Mouse (Mus musculus) left cerebral cortex, postnatal 25 days (tissue): ENCODE results near the gene Vpreb3. TPM values are rescaled to one million over a fixed set of nuclear protein-coding genes. Genes with fewer than 3 reads are reported as not detected.
"Not testable (repeated sequence)": the region's sequence is repeated elsewhere in the genome, so short reads cannot be mapped to it uniquely, and the experiment has no call there.

Experiments
- DNase-seq, 2 experiments: peaks; one replicate each; pipeline ENCODE4 v3.0.0; 2022; ENCODE audit warnings: low spot score in 2 of 2, mixed read lengths in 1 of 2
- intact Hi-C: fragments of 180-260 bp; cut with DNase I; formaldehyde crosslinking; loops from one replicate; pipeline ENCODE4 v1.15.1; 2025
- total RNA-seq, 2 experiments: library from RNA; stranded (reverse); gene quantifications; 2 replicates each; pipeline ENCODE4 v1.2.3; 2021

Gene Vpreb3
- total RNA-seq, 2 experiments from 2014 or later: not detected

DNA sequence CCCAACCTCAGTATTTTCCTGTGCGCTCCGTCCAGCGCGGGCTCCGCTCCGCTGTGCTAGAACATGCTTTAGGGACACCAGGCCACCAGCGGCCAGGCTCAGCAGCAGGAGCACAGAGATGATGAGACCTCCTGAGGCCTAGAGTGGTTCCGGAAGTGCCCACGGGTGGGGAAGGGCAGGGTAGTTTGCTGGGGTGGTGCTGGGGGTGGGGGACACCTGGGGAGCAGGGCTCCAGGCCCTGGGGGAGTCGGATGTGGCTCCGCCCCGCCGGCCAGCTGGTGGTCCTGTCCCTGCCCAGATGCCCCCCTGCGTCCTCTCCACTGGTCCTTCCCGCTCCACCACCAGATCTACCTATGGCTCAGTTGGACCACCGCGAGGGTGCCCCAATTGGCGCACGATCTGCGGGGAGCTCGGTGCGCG, 7.9 kb downstream of the Vpreb3 start:
- DNase-seq: no peak
- intact Hi-C loops: loop anchor here (1.0 to 5.0 kb wide), 5 partner anchors 54 to 364 kb away; no protein-coding TSS in a partner anchor

DNA sequence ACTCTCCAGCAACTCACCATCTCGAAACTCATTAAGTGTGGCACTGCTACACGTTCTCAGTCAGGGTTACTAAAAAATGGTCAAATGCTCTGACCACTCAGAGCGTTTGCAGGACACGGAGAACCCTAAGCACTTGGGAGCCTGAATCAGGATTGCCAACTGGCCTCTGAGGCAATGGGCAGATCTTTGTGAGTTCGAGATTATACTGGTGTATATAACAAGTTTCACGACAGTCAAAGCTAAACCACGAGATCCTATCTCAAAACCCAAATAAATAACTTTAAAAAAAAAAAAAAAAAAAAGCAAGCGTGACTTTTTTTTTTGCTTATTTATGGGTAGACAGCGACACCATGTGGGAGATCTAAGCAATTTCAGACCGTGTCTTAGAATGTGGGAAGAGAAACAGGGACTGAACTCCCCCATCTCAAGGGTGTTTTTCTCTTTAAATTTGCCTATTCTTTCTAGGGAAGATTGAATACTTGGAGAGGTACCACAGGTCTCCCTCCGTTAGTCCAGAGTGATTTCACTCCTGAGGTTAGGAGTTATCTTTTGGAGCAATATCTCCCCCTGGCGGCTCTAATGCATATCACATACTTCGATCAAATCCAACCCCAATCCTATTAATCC, 8.7 kb downstream of the Vpreb3 start:
- intact Hi-C loops: loop anchor here (1.0 to 5.0 kb wide), 5 partner anchors 54 to 365 kb away; no protein-coding TSS in a partner anchor
- peak; percentile 46 to 47 for DNase-seq

DNA sequence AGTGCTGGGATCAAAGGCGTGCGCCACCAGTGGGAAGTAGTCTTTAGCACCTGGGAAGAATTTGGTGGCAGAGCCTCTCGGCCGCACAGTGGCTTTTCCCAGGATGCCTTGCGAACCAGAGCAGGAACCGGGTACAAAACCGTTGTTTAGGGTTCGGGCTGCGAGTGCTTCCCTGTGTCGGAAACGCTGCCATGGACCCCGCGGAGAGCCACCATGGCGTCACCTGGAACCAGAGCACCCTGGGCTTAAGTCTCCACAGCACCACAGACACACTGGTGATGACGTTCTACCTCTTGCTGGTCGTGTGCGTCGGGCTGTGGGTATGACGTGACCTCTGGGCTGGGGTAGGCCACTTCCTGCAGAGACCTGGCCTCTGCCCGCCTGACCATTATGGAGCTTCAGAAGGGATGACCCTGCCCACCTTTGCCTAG, 11.5 kb downstream of the Vpreb3 start, which contains the start of gene Gm5134:
Gene Gm5134 (plus strand): TSS at position 134 of the 431 bp plus-strand sequence.
- DNase-seq: no peak
- intact Hi-C loops: loop anchor here (5.0 kb wide), 1 partner anchor 317 kb away; no protein-coding TSS in a partner anchor

GRCm38 (mm10) chr10:75973846-75974245, 31.0 kb downstream of the Vpreb3 start:
- no peak for DNase-seq
- intact Hi-C loops: no loop called here

DNA sequence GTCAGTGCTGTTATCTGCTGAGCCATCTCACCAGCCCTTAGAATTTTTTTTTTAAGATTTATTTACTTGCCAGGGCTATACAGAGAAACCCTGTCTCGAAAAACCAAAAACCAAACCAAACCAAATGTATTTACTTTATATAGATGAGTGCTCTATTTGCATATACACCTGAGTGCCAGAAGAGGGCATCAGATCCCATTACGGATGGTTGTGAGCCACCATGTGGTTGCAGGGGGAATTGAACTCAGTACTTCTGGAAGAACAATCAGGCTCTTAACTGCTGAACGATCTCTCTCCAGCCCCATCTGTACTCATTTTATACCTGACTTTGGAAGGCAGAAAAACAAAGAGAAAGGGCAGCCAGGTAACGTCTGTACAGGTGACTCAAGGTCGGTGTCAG, 32.4 kb downstream of the Vpreb3 start:
- intact Hi-C loops: no loop called here
- no peak for DNase-seq

DNA sequence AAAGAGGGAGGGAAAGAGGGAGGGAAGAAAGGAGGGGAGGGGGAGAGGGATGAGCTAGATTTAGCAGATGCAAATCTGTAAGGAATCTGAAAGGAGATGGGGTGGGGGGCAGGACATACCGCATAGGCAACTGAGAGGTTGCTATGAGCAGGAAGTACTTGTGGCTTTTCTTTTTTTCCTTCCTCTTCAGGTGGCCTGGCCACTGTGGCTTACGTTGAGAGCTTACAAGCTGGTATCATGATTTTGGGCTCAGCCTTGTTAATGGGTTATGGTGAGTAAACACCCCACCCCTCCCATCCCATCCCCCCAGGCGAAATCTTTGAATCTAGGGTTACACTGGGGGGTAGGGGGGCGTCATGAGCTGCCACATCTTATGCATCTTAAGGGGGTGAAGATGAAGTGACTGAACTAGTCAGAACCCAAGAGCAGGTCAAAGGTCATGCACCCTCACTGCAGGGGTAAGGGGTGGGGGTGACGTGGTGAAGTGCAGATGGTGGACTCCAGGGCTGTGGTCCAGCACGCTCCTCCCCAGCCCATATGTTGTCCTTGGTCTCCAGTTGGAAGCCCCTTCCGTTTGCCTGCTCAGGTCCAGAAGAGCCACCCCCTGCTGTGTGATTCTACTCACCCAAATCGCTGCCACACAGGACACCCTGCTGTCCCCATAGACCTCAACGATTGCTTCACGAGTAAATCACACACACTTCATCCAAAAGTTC, 35.4 kb downstream of the Vpreb3 start:
- intact Hi-C loops: no loop called here
- no peak for DNase-seq

DNA sequence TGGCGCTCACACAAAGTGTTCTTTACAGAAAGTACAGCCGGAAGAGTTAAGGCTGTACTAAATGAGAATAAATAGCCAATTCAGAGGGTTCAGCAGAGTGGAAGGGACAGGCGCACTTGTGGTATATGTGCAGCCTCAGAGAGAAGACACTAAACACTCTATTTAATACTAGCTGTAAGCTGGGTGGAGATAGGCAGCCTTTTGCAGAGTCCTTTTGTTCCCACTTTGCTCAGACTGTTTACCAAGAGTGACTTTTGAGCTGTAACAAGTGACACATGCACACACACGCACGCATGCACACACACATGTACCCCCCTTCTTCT, 35.9 kb downstream of the Vpreb3 start:
- DNase-seq: no peak
- intact Hi-C loops: no loop called here

- peak in 1 of 2 experiments; percentile 12 for DNase-seq
Measured at GRCm38 (mm10) chr10:75979432-75979831, 36.6 kb downstream of the Vpreb3 start.

GRCm38 (mm10) chr10:75990430-75991042, 47.7 kb downstream of the Vpreb3 start:
- no peak for DNase-seq
- intact Hi-C loops: no loop called here

More at GRCm38 (mm10) chr10:75979432-75979831, 36.6 kb downstream of the Vpreb3 start:
- intact Hi-C loops: no loop called here

- intact Hi-C loops: no loop called here
- DNase-seq: no peak
Measured at GRCm38 (mm10) chr10:75993616-75994240, 50.9 kb downstream of the Vpreb3 start.

- intact Hi-C loops, DNase-seq: not testable (repeated sequence)
Measured at GRCm38 (mm10) chr10:75994531-75995210, 51.8 kb downstream of the Vpreb3 start.

- no peak for DNase-seq
- intact Hi-C loops: no loop called here
Measured at GRCm38 (mm10) chr10:75995463-75995862, 52.6 kb downstream of the Vpreb3 start.

GRCm38 (mm10) chr10:75996315-75996714, 53.5 kb downstream of the Vpreb3 start:
- intact Hi-C loops: no loop called here
- DNase-seq: no peak

Other genes starting within 250 kb of the Vpreb3 start
- gene Cabin1, start 178.7 kb upstream of the Vpreb3 start, total RNA-seq: 10 to 100 TPM; 69.4 to 69.7 TPM
- 10 to 100 TPM; 36.1 to 43.6 TPM for gene Ddt, start 169.6 kb upstream of the Vpreb3 start, total RNA-seq
- gene Gm20441, start 162.1 kb upstream of the Vpreb3 start, total RNA-seq: not detected
- 1 to 10 TPM; 1.1 to 1.4 TPM for gene Gstt3, start 161.6 kb upstream of the Vpreb3 start, total RNA-seq
- gene Gstt1, start 144.5 kb upstream of the Vpreb3 start, total RNA-seq: 1 to 10 TPM; 6.2 to 7.0 TPM
- gene Gstt4, start 120.5 kb upstream of the Vpreb3 start, total RNA-seq: not detected
- 1 to 10 TPM; 4.0 to 5.5 TPM for gene Gstt2, start 105.6 kb upstream of the Vpreb3 start, total RNA-seq
- 100 to 1,000 TPM; 522 to 530 TPM for gene Mif, start 82.8 kb upstream of the Vpreb3 start, total RNA-seq
- gene Derl3, start 49.6 kb upstream of the Vpreb3 start, total RNA-seq: 1 to 10 TPM; 2.8 to 3.4 TPM
- 10 to 100 TPM; 75.2 to 81.8 TPM for gene Smarcb1, start 21.4 kb upstream of the Vpreb3 start, total RNA-seq
- gene Chchd10, start 9.9 kb upstream of the Vpreb3 start, total RNA-seq: 100 to 1,000 TPM; 372 to 390 TPM
- gene Mmp11, start 6.6 kb upstream of the Vpreb3 start, total RNA-seq: 1 to 10 TPM; 1.1 to 1.7 TPM
- gene Gm867, start 2.4 kb upstream of the Vpreb3 start, total RNA-seq: not detected
- gene Gm5134, start 11.5 kb downstream of the Vpreb3 start, total RNA-seq: not detected
- 10 to 100 TPM; 13.3 to 16.9 TPM for gene Zfp280b, start 89.6 kb downstream of the Vpreb3 start, total RNA-seq
- not detected for gene Slc5a4b, start 167.9 kb downstream of the Vpreb3 start, total RNA-seq
- not detected for gene Slc5a4a, start 204.4 kb downstream of the Vpreb3 start, total RNA-seq